16 mouse cellular contexts compared by ENCODE assay signal in genomic region chr19:43922963-43923362, GRCm38 (mm10). TPM values are rescaled to one million over a fixed set of nuclear protein-coding genes. Genes with fewer than 3 reads are reported as not detected.
DNase-seq lines count a peak whose midpoint lies in the region; TF ChIP-seq lines count a peak whose summit lies in the region.
"Had no signal": no experiment of that assay in that cellular context is flagged by ENCODE, and none has a peak within 500 bp of the region (broad histone marks: within the 10 kb centered on the region; RNA-seq: fewer than 3 reads in every experiment).

No protein-coding gene starts in this region.

- no peak for TF ChIP-seq POLR2A in cerebellum, adult 2 months (IDR thresholded peaks at IDR 0.05; ENCODE audit: borderline replicate concordance, insufficient read depth, low read length)

- H3K27me3 ChIP-seq in cerebellum, adult 2 months (ENCODE audit: control insufficient read depth, insufficient read depth, low read length), result no peaks in the 10 kb centered on the region
- H3K27me3 ChIP-seq: forebrain, embryonic 13.5 days had no signal

- 94% methylated on average over 7 of the region's 7 CpGs for WGBS in cerebellum, adult 2 months

- H3K27ac ChIP-seq in cerebellum, adult 2 months (ENCODE audit: insufficient read depth, low read length), result no peak overlapping the region
- H3K27ac ChIP-seq in layer of hippocampus, adult 2 months, result no peak overlapping the region
- H3K27ac ChIP-seq: forebrain, embryonic 13.5 days; liver, embryonic 13.5 days; midbrain, embryonic 13.5 days had no signal

- H3K4me3 ChIP-seq in cerebellum, adult 2 months (replicated peaks; ENCODE audit: insufficient read depth, low read depth, low read length), result no peak overlapping the region
- H3K4me3 ChIP-seq in layer of hippocampus, adult 2 months, result no peak overlapping the region
- H3K4me3 ChIP-seq: forebrain, embryonic 13.5 days; liver, embryonic 13.5 days; midbrain, embryonic 13.5 days had no signal

- TF ChIP-seq CTCF in cerebellum, adult 2 months (IDR thresholded peaks at IDR 0.05; ENCODE audit: borderline replicate concordance, insufficient read depth, low read depth, low read length), result peak; percentile 19; the same call in 1 of the 2 replicates
- TF ChIP-seq CTCF in layer of hippocampus, adult 2 months (conservative IDR thresholded peaks at IDR 0.05), result peak; percentile 50

- no peak for DNase-seq in cerebellum, adult 2 months
- DNase-seq in cerebellum, adult 11 months, result no peak
- no peak for DNase-seq in layer of hippocampus, adult 2 months (ENCODE audit: low spot score in 2 of 2)
- DNase-seq in layer of hippocampus, adult 8-10 months (ENCODE audit: low spot score in 2 of 2), result no peak
- DNase-seq in thymus, postnatal 4 days, result peak; percentile 31
- no peak for DNase-seq in thymus, adult 18-20 months
- no peak for DNase-seq in frontal cortex, adult 2 months (ENCODE audit: extremely low spot score in 1 of 2, low spot score in 1 of 2)
- DNase-seq in urinary bladder, postnatal 25 days (ENCODE audit: low spot score), result no peak
- DNase-seq: adrenal gland, postnatal 14 days; cerebellum, postnatal 10 days; embryo, embryonic 11 days; kidney, postnatal 10 days; liver, embryonic 13.5 days; lung, postnatal 4 days had no signal

- peaks cover 11% of the 10 kb centered on the region for H3K4me1 ChIP-seq in cerebellum, adult 2 months (ENCODE audit: control insufficient read depth, insufficient read depth, low read length)

RNA-seq across cellular contexts. Expression of gene Dnmbp, which starts 17.0 kb away (rescaled TPM):
- 13.3 and 14.4 TPM in 2 replicates for polyA plus RNA-seq in cerebellum, adult 2 months (2012; rRNA removed)
- 1 to 10 TPM; 9.2 to 9.3 TPM for total RNA-seq in layer of hippocampus, adult 2 months (2021)
- total RNA-seq in layer of hippocampus, adult 8-10 months (2022), result 10 to 100 TPM; 10.8 to 13.3 (median 11.7) TPM
- 10.8 and 11.4 TPM in 2 replicates for polyA plus RNA-seq in frontal cortex, adult 2 months (2012; rRNA removed)
